Mouse (Mus musculus): ENCODE data around the gene Slc25a4.

The Slc25a4 gene

DNA sequence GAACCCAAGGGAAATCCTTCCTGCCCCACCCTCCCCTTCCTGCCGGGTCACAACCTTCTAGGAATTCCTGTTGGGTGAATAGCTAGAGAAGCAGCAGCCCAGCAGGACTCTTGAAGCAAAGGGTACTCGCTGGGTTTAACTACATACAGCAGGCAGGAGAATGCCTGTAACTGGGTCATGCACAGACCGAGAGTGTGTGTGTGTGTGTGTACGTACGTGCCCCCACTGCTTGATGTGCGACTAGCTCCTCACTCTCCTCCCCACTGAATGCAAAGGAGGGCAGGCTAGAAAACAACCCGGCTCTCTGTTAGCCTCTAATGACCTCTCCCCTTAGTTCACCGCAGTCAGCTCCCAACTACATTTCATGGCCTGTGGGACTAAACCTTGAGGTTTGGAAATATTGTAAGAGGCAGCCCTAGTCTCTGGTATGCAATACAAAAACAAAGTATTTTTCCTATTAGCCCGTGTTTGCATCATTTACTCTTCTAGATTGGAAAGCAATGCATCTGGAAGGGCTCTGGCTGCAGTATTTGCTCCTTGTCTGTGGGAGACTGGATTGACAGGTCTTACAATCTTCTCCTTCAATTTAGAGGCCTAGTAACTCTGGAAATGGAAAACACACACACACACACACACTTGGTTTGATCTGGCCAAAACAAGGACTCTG, 6.0 kb downstream of the Slc25a4 start:
- CTCF ChIA-PET = no interaction called here

DNA sequence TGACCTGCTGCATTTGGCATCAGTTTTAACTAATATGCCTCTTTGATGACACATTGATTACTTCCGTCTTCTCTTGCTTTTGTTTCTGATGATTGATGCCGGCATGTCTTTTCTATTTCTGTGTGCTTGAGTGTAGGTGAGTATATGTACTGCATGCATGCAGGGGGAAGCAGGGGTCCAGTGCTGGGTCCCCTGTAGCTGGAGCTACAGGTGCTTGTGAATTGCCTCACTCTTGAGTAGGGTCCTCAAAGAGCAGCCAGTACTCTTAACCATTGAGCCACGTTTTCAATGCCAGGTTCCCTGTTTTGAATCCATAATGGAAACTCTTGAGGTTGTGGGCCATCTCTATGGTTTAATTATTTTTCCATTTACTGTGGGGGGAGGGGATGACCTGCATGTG, 6.8 kb downstream of the Slc25a4 start:
- CTCF ChIA-PET = no interaction called here

DNA sequence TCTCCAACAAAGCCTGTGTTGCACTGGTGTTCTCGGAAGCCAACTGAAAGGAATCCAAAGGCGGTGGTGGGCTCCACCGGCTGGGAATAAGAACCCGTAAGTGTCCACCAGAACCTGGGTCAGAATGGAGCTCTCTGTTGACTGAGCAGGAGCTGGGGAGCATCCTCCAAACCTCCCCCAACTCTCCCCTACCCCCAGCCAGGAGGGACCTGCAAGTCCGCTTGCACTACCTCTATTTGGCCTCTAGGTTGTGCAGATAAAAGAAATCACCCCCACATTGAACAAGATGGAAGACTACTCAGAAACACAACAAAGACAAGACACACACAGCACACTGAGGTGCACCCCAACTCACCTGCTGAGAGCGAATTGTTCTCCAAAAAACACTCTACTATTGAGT, 8.7 kb downstream of the Slc25a4 start:
- CTCF ChIA-PET = interaction anchor here (0.7 kb wide), 1 partner anchor 46 kb away, joined by 3 read pairs; no protein-coding TSS in a partner anchor

DNA sequence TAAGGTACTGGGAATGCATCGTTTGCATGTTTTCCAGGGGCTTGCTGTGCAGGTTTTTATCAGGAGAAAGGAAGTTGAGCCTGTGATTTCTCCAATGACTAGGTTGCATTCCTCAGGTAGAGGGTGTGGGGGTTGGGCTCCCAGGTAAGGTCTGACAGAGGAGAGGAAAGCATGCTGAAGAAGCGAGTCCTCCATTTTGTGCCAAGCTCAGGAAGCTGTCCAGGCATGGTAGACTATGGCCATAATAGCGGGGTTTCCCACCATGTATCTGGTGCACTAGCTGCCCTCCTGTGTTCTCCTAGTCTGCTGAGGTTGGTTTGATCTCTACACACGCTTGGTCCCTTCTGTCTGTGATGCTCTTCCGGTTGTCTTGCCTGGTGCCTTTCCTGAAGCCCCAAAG, 13.4 kb downstream of the Slc25a4 start:
- CTCF ChIA-PET = no interaction called here

DNA sequence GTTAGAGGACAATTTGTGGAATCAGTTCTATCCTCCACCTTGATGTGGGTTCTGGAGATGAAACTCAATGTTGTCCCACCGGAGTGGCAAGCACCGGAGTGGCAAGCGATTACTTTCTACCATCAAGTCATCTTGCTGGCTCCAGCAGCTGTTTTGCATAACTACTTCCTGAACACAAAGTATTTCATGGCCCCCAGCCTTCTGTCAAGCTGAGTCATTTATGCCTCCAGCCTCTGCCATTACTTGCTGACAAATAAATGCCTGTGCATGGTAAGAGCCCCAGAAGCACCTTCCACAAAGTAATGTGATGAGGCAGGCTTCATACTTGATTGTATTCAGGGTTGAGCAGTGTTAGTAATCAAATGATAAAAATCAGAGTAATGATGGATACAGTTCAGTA, 14.2 kb downstream of the Slc25a4 start:
- CTCF ChIA-PET = no interaction called here

DNA sequence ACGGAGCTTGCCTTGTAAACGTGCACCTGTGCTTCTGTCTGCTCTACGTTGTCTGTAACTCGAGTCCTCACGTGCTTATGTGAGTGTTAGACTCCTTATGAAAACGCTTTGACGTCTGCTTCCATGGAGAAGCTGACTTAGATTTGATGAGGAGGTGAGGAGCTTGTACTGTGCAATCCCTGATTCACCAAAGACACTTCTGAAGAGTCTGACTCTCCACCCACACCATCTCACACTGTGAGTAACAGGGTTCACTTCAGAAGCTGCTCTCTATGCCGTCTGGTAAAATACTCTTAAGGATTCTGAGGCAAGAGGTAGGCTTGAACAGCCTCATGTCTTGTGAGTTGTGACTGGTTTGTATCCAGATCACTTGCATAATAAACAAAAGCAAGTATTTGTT, 18.0 kb downstream of the Slc25a4 start:
- CTCF ChIA-PET = no interaction called here

DNA sequence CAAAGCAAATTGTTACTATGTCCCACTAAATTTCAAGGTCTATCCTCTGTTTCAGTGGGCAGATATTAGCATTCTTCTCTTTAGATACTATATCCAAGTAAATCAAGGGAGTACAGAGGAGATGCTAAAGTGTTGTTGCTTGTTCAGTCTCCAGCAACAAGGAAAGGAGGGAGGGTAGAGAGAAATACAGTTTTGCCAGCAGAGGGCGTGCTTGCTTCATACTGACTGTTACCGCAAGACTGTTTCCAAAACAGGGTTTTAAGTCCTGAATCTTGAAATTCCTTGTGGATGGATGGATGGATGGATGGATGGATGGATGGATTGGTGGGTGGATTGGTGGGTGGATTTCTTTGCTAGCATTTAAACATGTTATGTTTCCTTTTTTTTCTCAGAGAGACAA, 25.7 kb downstream of the Slc25a4 start:
- CTCF ChIA-PET = no interaction called here

DNA sequence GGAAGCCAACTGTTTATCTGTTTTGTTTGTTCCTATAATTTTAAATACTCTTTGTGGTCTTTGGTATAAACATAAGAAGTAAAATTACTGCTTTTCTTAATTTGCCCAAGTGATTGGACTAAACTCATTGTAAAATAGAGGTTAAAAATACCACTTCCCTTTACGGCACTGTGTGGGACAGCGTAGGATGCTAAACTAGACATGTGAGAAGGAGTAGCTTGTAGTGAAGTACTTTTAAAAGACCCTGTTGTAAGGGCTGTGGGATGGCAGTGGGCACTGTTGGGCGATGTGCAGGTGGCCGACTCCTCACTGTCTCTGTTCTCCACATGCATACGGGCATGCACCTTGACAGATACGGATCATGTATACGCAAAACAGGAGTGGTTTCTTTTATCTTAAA, 30.9 kb downstream of the Slc25a4 start:
- CTCF ChIA-PET = no interaction called here

DNA sequence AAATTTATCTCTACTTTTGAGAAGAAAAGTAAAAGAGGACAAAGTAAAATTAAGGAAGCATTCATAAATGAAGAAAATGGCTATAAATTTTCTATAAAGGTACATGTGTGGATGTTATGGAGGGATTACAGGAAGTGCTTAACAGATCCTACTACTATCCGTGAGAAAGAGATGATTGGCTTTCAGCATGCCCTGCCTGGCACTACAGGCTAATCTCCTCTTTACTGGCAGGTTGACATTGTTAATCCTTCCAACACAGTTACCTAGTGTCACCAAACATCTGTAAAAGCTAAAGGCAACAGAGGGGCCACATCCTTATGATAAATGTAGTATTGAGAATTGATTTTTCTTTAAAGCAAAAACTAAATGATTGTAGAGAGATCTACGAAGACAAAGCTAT, 37.4 kb downstream of the Slc25a4 start:
- CTCF ChIA-PET = no interaction called here

DNA sequence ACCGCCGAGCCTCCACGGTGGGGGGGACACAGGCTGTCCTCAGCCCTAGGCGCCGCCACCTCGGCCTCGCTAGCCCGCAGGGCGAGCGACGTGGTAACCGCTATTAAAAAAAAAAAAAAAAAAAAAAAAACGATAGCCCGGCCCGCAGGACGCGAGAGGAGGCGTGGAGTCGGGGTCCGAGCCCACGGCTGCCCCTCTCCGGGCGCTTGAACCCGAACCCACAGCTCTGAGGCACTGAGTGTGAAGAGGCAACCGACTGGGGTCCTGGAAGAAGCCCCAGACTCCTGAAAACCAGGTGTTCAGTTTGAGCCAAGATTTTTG, 47.3 kb downstream of the Slc25a4 start:
- CTCF ChIA-PET = interaction anchor here (0.6 to 0.8 kb wide), 3 partner anchors 13 to 45 kb away, joined by 3 read pairs; no protein-coding TSS in a partner anchor

DNA sequence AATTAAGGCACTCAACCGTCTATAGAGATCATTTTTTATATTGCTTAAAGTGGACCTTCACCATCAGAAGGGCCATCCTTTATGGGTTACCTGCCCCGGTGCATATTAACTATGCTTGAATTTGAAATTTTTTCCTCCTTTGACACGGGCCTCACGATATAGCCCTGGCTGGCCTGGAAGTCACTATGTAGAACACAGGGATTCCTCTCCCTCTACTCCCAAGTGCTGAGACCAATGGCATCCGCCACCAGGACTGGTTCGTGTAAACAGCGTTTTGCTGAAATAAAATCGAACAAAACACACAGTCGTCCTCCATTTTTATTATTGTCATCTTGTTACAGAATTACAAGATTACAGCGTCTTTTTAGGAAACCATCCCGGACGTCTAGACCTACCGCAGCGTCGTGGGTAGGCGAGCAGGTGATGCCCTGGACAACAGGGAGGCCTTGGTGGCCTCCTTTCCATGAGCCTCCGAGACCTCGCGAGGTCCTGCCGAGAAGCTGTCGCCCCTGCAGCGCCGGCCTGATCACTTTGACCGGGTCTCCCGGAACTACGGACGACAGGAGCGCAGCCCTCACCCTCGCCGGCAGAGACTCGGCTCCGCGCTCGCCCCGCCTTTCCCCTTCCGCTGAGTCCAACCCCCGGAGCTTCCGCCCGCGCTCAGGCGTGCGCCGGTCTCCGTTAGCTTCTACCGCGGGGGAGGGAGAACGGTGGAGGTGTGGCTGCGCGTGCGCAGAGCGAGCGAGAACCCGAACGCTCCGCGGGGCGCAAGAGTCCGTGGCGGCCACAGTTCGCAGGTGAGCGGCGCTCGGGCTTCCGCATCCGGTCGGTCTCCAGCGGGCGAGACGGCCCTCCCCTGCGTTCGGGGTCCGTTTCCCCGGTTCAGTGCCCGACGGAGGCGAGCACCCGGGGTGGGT, 47.9 kb downstream of the Slc25a4 start:
- CTCF ChIA-PET = interaction anchor here (0.6 to 0.8 kb wide), 4 partner anchors 14 to 1504 kb away, joined by 3 read pairs; no protein-coding TSS in a partner anchor
